Mouse (Mus musculus) C2C12 (cell line): Measurements from ENCODE around the gene Calm1.

Source experiments
- CEBPB ChIP-seq: IDR thresholded peaks from one replicate; pipeline ENCODE4 v1.6.1; 2011; ENCODE audit warnings: low read depth, mild to moderate bottlenecking, control low read depth, moderate library complexity
- CTCF ChIP-seq: IDR thresholded peaks from one replicate; pipeline ENCODE4 v1.5.1; 2011; ENCODE audit not compliant: control insufficient read depth, insufficient read depth, insufficient read length
- FOSL1 ChIP-seq: IDR thresholded peaks from one replicate; pipeline ENCODE4 v1.8.0; 2011; ENCODE audit warnings: mild to moderate bottlenecking, low read length; ENCODE audit not compliant: poor library complexity, insufficient read depth, severe bottlenecking
- MAX ChIP-seq: IDR thresholded peaks from one replicate; pipeline ENCODE4 v1.6.1; 2011; ENCODE audit warnings: mild to moderate bottlenecking, control low read depth
- MYOD1 ChIP-seq: IDR thresholded peaks from one replicate; pipeline ENCODE4 v1.6.1; 2011; ENCODE audit warnings: low read depth; ENCODE audit not compliant: control insufficient read depth, insufficient read length
- MYOG ChIP-seq: IDR thresholded peaks from one replicate; pipeline ENCODE4 v1.6.1; 2011; ENCODE audit not compliant: control insufficient read depth, insufficient read length; ENCODE audit errors: extremely low read depth
- USF1 ChIP-seq: IDR thresholded peaks from one replicate; pipeline ENCODE4 v1.6.1; 2011; ENCODE audit warnings: low read depth, mild to moderate bottlenecking, control low read depth, moderate library complexity

- no peak for TF ChIP-seq CTCF
- TF ChIP-seq MAX, result no peak
- no peak for TF ChIP-seq MYOG
- no peak for TF ChIP-seq USF1
- TF ChIP-seq MYOD1, result no peak
- TF ChIP-seq CEBPB, result no peak
- TF ChIP-seq FOSL1, result no peak
These were observed 22.7 kb upstream of the Calm1 start for GRCm38 (mm10) chr12:100176469-100177056.
